Mouse (Mus musculus) midbrain, embryonic 14.5 days (tissue): ENCODE data around the gene Arhgap24. TPM values are rescaled to one million over a fixed set of nuclear protein-coding genes. Genes with fewer than 3 reads are reported as not detected.
A peak's percentile ranks its signal among the peaks of the same experiment; 100 is the strongest.

Source experiments
- ATAC-seq: fragments of 200-750 bp; cut with Nextera tagmentation; 2 replicates; pipeline ENCODE4 v1.8.0; 2017; ENCODE audit warnings: moderate number of reproducible peaks, moderate library complexity; ENCODE audit not compliant: low FRiP score, low TSS enrichment
- DNase-seq: peaks from one replicate; pipeline ENCODE4 v3.0.0-alpha.2; 2015
- H3K27ac ChIP-seq: fragments of 300-500 bp; sonication (generic); replicated peaks from 2 replicates; pipeline ENCODE4 v1.5.1; 2014; ENCODE audit warnings: mild to moderate bottlenecking, low read depth, low read length, moderate library complexity
- H3K27me3 ChIP-seq: fragments of 300-500 bp; sonication (generic); 2 replicates; pipeline ENCODE4 v1.6.1; 2014; ENCODE audit warnings: low read length, control low read depth, mixed read lengths; ENCODE audit not compliant: control insufficient read depth, insufficient read depth
- H3K36me3 ChIP-seq: fragments of 300-500 bp; sonication (generic); 2 replicates; pipeline ENCODE4 v1.6.1; 2014; ENCODE audit warnings: low read length, control low read depth; ENCODE audit not compliant: control insufficient read depth, insufficient read depth
- H3K4me1 ChIP-seq: fragments of 300-500 bp; sonication (generic); 2 replicates; pipeline ENCODE4 v1.6.1; 2014; ENCODE audit warnings: mild to moderate bottlenecking, antibody characterized with exemption, low read length, control low read depth; ENCODE audit not compliant: control insufficient read depth, insufficient read depth
- H3K4me2 ChIP-seq: fragments of 300-500 bp; sonication (generic); 2 replicates; pipeline ENCODE4 v1.6.1; 2014; ENCODE audit warnings: mild to moderate bottlenecking, low read length, moderate library complexity
- H3K4me3 ChIP-seq: fragments of 300-500 bp; sonication (generic); replicated peaks from 2 replicates; pipeline ENCODE4 v1.5.1; 2014; ENCODE audit warnings: low read depth, low read length
- H3K9ac ChIP-seq: fragments of 300-500 bp; sonication (generic); replicated peaks from 2 replicates; pipeline ENCODE4 v1.6.1; 2014; ENCODE audit warnings: mild to moderate bottlenecking, low read length, moderate library complexity
- H3K9me3 ChIP-seq: fragments of 300-500 bp; sonication (generic); 2 replicates; pipeline ENCODE4 v1.6.1; 2016; ENCODE audit warnings: low read length, control low read depth, mixed read lengths; ENCODE audit not compliant: control insufficient read depth
- WGBS: fragments of 180-500 bp; shearing (Covaris S2); extraction: QIAGEN DNeasy Blood & Tissue Kit; methylation state at CpG from one replicate; pipeline ENCODE4 v1.1.7; 2014; 5-methylcytosine and 5-hydroxymethylcytosine counted together
- polyA plus RNA-seq: library from polyadenylated mRNA; unstranded; fragments of >200 nt; fragmentation: Nextera tagmentation; extraction: Ambion mirVana; gene quantifications from 2 replicates; pipeline ENCODE4 v1.2.1, GENCODE M21; 2014

The Arhgap24 gene
- polyA plus RNA-seq, 1 experiment from 2014 or later: 7.3 TPM

GRCm38 (mm10) chr5:102692487-102692886 lies 211.3 kb downstream of the Arhgap24 start:
- Histone ChIP-seq H3K27ac (no peak overlapping the region), H3K4me3 (no peak overlapping the region), H3K36me3 (no peaks in the 10 kb centered on the region), H3K4me2 (no peak overlapping the region), H3K9ac (no peak overlapping the region), H3K9me3 (no peaks in the 10 kb centered on the region), H3K4me1 (no peaks in the 10 kb centered on the region), H3K27me3 (no peaks in the 10 kb centered on the region)
- WGBS: 11% methylated on average over 4 of the region's 4 CpGs
- DNase-seq (peak; percentile 94), ATAC-seq (no peak)

DNA sequence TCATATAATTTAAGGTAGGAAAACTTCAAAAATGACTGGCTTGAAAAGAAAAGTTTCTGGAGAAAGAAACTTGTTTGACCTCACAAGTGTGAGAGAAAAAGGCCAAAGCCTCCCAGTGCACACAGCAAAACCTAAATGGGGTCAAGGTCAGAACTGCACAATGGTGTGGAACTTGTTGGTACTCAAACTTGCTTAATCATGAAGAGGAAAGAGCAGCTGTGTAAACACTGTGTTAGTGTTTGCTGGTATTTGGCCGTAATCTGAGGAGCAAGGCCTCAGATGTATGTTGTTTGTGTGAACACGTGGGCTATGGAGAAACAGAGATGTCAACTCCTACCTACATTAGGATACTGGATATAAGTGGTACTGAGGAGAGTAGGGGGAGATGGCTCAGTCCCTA lies 212.0 kb downstream of the Arhgap24 start:
- Histone ChIP-seq H3K9ac (no peak overlapping the region), H3K4me3 (no peak overlapping the region), H3K27me3 (no peaks in the 10 kb centered on the region), H3K4me1 (no peaks in the 10 kb centered on the region), H3K9me3 (no peaks in the 10 kb centered on the region), H3K36me3 (no peaks in the 10 kb centered on the region), H3K27ac (no peak overlapping the region), H3K4me2 (no peak overlapping the region)
- no peak for DNase-seq
- 80% methylated on average over 2 of the region's 2 CpGs for WGBS
- ATAC-seq: no peak

GRCm38 (mm10) chr5:102693871-102694270 lies 212.7 kb downstream of the Arhgap24 start:
- 89% methylated on average over 3 of the region's 3 CpGs for WGBS
- Histone ChIP-seq H3K36me3 (no peaks in the 10 kb centered on the region), H3K4me1 (no peaks in the 10 kb centered on the region), H3K4me2 (no peak overlapping the region), H3K27me3 (no peaks in the 10 kb centered on the region), H3K9ac (no peak overlapping the region), H3K4me3 (no peak overlapping the region), H3K27ac (no peak overlapping the region), H3K9me3 (no peaks in the 10 kb centered on the region)
- ATAC-seq (no peak), DNase-seq (no peak)

DNA sequence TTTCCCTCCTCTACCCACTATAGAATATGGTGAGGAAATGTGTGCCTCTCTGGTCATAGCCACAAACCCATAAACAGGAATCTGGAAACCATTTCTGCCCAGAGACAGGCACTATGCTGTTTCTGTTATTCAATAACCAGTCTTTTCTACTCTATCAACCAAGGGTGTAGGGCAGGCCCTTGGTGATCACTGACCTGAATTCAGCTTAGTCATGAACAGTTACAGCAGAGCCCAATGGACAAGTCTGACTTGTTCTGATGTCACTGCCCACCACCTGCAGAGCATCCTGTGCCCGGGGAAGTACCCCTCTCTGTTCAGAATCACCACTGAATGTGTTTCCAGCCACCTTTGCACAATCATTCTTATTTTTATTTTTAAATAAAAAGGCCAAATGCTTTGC lies 216.6 kb downstream of the Arhgap24 start:
- H3K36me3 ChIP-seq: no peaks in the 10 kb centered on the region
- DNase-seq: no peak
- no peak overlapping the region for H3K4me2 ChIP-seq
- H3K4me1 ChIP-seq: no peaks in the 10 kb centered on the region
- H3K9ac ChIP-seq: no peak overlapping the region
- no peak for ATAC-seq
- H3K4me3 ChIP-seq: no peak overlapping the region
- WGBS: 88% methylated on average over 1 of the region's 1 CpGs
- no peak overlapping the region for H3K27ac ChIP-seq
- H3K27me3 ChIP-seq: no peaks in the 10 kb centered on the region
- H3K9me3 ChIP-seq: no peaks in the 10 kb centered on the region

GRCm38 (mm10) chr5:102698396-102698795 lies 217.2 kb downstream of the Arhgap24 start:
- Histone ChIP-seq H3K4me3 (no peak overlapping the region), H3K9ac (no peak overlapping the region), H3K4me1 (no peaks in the 10 kb centered on the region), H3K36me3 (no peaks in the 10 kb centered on the region), H3K9me3 (no peaks in the 10 kb centered on the region), H3K27ac (no peak overlapping the region), H3K27me3 (no peaks in the 10 kb centered on the region), H3K4me2 (no peak overlapping the region)
- DNase-seq: no peak
- 82% methylated on average over 5 of the region's 5 CpGs for WGBS
- no peak for ATAC-seq

- Histone ChIP-seq H3K4me2 (no peak overlapping the region), H3K9ac (no peak overlapping the region), H3K36me3 (no peaks in the 10 kb centered on the region), H3K9me3 (no peaks in the 10 kb centered on the region), H3K4me3 (no peak overlapping the region), H3K27ac (no peak overlapping the region), H3K27me3 (no peaks in the 10 kb centered on the region), H3K4me1 (no peaks in the 10 kb centered on the region)
- DNase-seq (no peak), ATAC-seq (no peak)
- 91% methylated on average over 2 of the region's 2 CpGs for WGBS
Observed at GRCm38 (mm10) chr5:102698891-102699290, 217.7 kb downstream of the Arhgap24 start.

DNA sequence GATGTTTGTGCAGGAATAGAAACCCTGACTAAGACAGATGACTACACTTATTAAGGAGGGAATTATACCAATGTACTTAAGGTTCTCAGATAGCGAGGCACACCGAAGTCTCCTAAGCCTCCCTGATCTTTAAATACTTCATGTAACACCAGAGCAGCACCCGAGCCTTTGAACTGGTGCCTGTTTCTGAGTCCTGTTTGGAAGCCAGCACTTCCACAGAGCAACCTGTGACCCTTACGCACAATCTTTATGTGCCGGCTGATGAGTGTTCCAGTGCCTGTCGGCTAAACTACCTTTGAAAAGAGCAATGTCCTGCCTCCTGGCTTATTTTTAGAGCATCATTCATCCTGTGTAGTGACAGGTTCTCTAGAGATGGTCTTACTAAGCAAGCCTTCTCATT lies 221.4 kb downstream of the Arhgap24 start:
- H3K4me3 ChIP-seq: no peak overlapping the region
- no peaks in the 10 kb centered on the region for H3K36me3 ChIP-seq
- no peaks in the 10 kb centered on the region for H3K4me1 ChIP-seq
- ATAC-seq (no peak), DNase-seq (no peak)
- H3K27ac ChIP-seq: no peak overlapping the region
- no peaks in the 10 kb centered on the region for H3K9me3 ChIP-seq
- no peaks in the 10 kb centered on the region for H3K27me3 ChIP-seq
- 92% methylated on average over 6 of the region's 6 CpGs for WGBS
- H3K9ac ChIP-seq: no peak overlapping the region
- no peak overlapping the region for H3K4me2 ChIP-seq

- 46% methylated on average over 5 of the region's 5 CpGs for WGBS
- Histone ChIP-seq H3K4me1 (no peaks in the 10 kb centered on the region), H3K36me3 (no peaks in the 10 kb centered on the region), H3K9ac (no peak overlapping the region), H3K4me3 (no peak overlapping the region), H3K4me2 (no peak overlapping the region), H3K27ac (no peak overlapping the region), H3K9me3 (no peaks in the 10 kb centered on the region), H3K27me3 (no peaks in the 10 kb centered on the region)
- DNase-seq: peak; percentile 92
- peak; percentile 34; the same call in 1 of the 2 replicates for ATAC-seq
Observed at GRCm38 (mm10) chr5:102703325-102704099, 222.3 kb downstream of the Arhgap24 start.

DNA sequence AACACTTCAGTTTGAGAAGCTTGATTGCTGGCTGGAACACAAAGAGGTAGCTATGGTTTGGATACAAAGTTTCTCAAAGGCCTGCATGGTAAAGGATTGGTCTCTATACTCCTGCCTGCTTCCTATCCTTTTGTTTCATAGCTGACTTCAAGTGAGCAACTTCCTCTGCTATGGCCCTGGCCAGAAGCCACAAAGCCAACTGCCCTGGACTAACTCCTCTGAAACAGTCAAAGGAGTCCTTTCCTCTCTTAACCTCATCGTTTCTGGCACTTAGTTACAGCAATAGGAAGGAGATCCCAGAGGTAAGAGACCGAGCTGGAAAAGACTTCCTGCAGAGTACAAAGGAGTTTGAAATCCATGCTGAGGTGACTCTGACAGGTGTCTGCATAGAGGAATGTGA lies 224.0 kb downstream of the Arhgap24 start:
- H3K4me3 ChIP-seq: no peak overlapping the region
- H3K4me1 ChIP-seq: no peaks in the 10 kb centered on the region
- ATAC-seq (no peak), DNase-seq (no peak)
- H3K27ac ChIP-seq: no peak overlapping the region
- H3K27me3 ChIP-seq: no peaks in the 10 kb centered on the region
- no peak overlapping the region for H3K4me2 ChIP-seq
- WGBS: 52% methylated on average over 2 of the region's 2 CpGs
- H3K9me3 ChIP-seq: no peaks in the 10 kb centered on the region
- H3K36me3 ChIP-seq: no peaks in the 10 kb centered on the region
- no peak overlapping the region for H3K9ac ChIP-seq
